9 mouse cellular contexts compared by ENCODE assay signal in the genomic region with DNA sequence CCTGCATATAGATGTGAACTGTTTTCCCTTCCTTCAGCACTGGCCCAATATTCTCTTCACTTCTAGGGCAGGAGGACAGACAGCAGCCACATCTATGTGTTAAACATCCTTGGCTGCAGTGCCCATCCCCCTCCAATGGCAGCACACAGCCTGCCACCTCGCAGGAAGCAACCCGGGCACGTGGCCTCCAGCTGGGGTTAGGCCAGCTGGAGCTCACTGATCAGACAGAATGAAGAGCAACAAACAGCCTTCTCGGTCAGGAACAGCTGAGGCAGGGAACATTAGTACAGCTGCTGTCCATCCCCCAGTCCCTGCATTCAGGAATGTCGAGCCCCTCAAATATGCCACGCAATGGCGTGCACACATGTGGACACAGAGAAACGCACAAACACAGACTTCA.
DNase-seq lines count a peak whose midpoint lies in the region; ATAC-seq and TF ChIP-seq lines count a peak whose summit lies in the region.
"Had no signal": no experiment of that assay in that cellular context is flagged by ENCODE, and none has a peak within 500 bp of the region (broad histone marks: within the 10 kb centered on the region; RNA-seq: fewer than 3 reads in every experiment).

No protein-coding gene starts in this region.

- 42% methylated on average over 8 of the region's 8 CpGs for WGBS in embryonic facial prominence, embryonic 10.5 days
- 35% methylated on average over 8 of the region's 8 CpGs for WGBS in hindbrain, embryonic 10.5 days
- 31% methylated on average over 8 of the region's 8 CpGs for WGBS in midbrain, embryonic 12.5 days
- WGBS in liver, embryonic 12.5 days (ENCODE audit: insufficient replicate concordance) = 58% methylated on average over 8 of the region's 8 CpGs

- DNase-seq in gastrocnemius, adult 2 months = peak; percentile 55
- DNase-seq in gastrocnemius, adult 8-10 months (ENCODE audit: low spot score in 2 of 2) = no peak
- peak; percentile 62 for DNase-seq in embryonic facial prominence, embryonic 10.5 days (ENCODE audit: low spot score)
- peak; percentile 56 for DNase-seq in hindbrain, embryonic 10.5 days (ENCODE audit: low spot score)
- peak; percentile 21 for DNase-seq in left cerebral cortex, adult 11 months (ENCODE audit: low spot score)
- DNase-seq in thymus, postnatal 10 days (ENCODE audit: low spot score in 2 of 2) = peak; percentile 67 to 70

- no peaks in the 10 kb centered on the region for H3K27me3 ChIP-seq in embryonic facial prominence, embryonic 10.5 days (replicated peaks; ENCODE audit: low read depth, poor library complexity, severe bottlenecking)
- H3K27me3 ChIP-seq in hindbrain, embryonic 10.5 days (ENCODE audit: insufficient read depth, poor library complexity, severe bottlenecking) = no peaks in the 10 kb centered on the region
- H3K27me3 ChIP-seq in midbrain, embryonic 12.5 days = no peaks in the 10 kb centered on the region
- no peaks in the 10 kb centered on the region for H3K27me3 ChIP-seq in liver, embryonic 12.5 days (replicated peaks)
- H3K27me3 ChIP-seq: megakaryocyte, embryonic 14.5 days had no signal

- H3K36me3 ChIP-seq in embryonic facial prominence, embryonic 10.5 days (replicated peaks) = peaks cover 18% of the 10 kb centered on the region
- peaks cover 18% of the 10 kb centered on the region for H3K36me3 ChIP-seq in hindbrain, embryonic 10.5 days
- 0 out of 2 replicates have a peak, but pooled peaks cover 2% of the 10 kb centered on the region for H3K36me3 ChIP-seq in midbrain, embryonic 12.5 days
- H3K36me3 ChIP-seq in liver, embryonic 12.5 days = no peaks in the 10 kb centered on the region

- no peak for TF ChIP-seq CTCF in gastrocnemius, adult 2 months (IDR thresholded peaks at IDR 0.05)

- intact Hi-C loops in gastrocnemius, adult 2 months (cut with DNase I) = no loop called here

- no peak overlapping the region for H3K9ac ChIP-seq in midbrain, embryonic 12.5 days (replicated peaks)
- no peak overlapping the region for H3K9ac ChIP-seq in liver, embryonic 12.5 days

- H3K27ac ChIP-seq in gastrocnemius, adult 2 months = peak overlapping the region; percentile 60
- peak overlapping the region; percentile 40; the same call in 1 of the 2 replicates for H3K27ac ChIP-seq in embryonic facial prominence, embryonic 10.5 days (replicated peaks)
- H3K27ac ChIP-seq in hindbrain, embryonic 10.5 days = peak overlapping the region; percentile 31; the same call in 1 of the 2 replicates
- H3K27ac ChIP-seq in midbrain, embryonic 12.5 days (replicated peaks) = 0 out of 2 replicates have a peak overlapping the region, but pooled peaks have one; percentile 21
- no peak overlapping the region for H3K27ac ChIP-seq in liver, embryonic 12.5 days

- H3K4me2 ChIP-seq in midbrain, embryonic 12.5 days (replicated peaks) = no peak overlapping the region
- no peak overlapping the region for H3K4me2 ChIP-seq in liver, embryonic 12.5 days

- peak; percentile 72 for ATAC-seq in midbrain, embryonic 12.5 days (ENCODE audit: low FRiP score, low read depth)
- no peak for ATAC-seq in liver, embryonic 12.5 days

- 0 out of 2 replicates have a peak overlapping the region, but pooled peaks have one; percentile 8 for H3K4me3 ChIP-seq in gastrocnemius, adult 2 months
- H3K4me3 ChIP-seq in embryonic facial prominence, embryonic 10.5 days = no peak overlapping the region
- H3K4me3 ChIP-seq in hindbrain, embryonic 10.5 days = no peak overlapping the region
- no peak overlapping the region for H3K4me3 ChIP-seq in midbrain, embryonic 12.5 days
- H3K4me3 ChIP-seq in liver, embryonic 12.5 days = no peak overlapping the region
- H3K4me3 ChIP-seq: megakaryocyte, embryonic 14.5 days had no signal

- H3K4me1 ChIP-seq in embryonic facial prominence, embryonic 10.5 days = peaks cover 42% of the 10 kb centered on the region
- H3K4me1 ChIP-seq in hindbrain, embryonic 10.5 days (replicated peaks) = peaks cover 42% of the 10 kb centered on the region
- peaks cover 28% of the 10 kb centered on the region for H3K4me1 ChIP-seq in midbrain, embryonic 12.5 days
- peaks cover 28% of the 10 kb centered on the region for H3K4me1 ChIP-seq in liver, embryonic 12.5 days

- peaks cover 3% of the 10 kb centered on the region for H3K9me3 ChIP-seq in embryonic facial prominence, embryonic 10.5 days
- H3K9me3 ChIP-seq in hindbrain, embryonic 10.5 days = 0 out of 2 replicates have a peak, but pooled peaks cover 3% of the 10 kb centered on the region
- H3K9me3 ChIP-seq in midbrain, embryonic 12.5 days = 0 out of 2 replicates have a peak, but pooled peaks cover 1% of the 10 kb centered on the region
- no peaks in the 10 kb centered on the region for H3K9me3 ChIP-seq in liver, embryonic 12.5 days (replicated peaks)
- H3K9me3 ChIP-seq: megakaryocyte, embryonic 14.5 days had no signal

Comparison
In these comparisons a context has a peak if more than half of its experiments do, and no peak if none do; other contexts are left out.
1. DNase-seq: peak in gastrocnemius, adult 2 months (single experiment), embryonic facial prominence, embryonic 10.5 days (single experiment), hindbrain, embryonic 10.5 days (single experiment), left cerebral cortex, adult 11 months (single experiment) and thymus, postnatal 10 days (2 of 2); none in gastrocnemius, adult 8-10 months (0 of 2).